Mouse (Mus musculus): ENCODE data around the gene Clec11a.

DNA sequence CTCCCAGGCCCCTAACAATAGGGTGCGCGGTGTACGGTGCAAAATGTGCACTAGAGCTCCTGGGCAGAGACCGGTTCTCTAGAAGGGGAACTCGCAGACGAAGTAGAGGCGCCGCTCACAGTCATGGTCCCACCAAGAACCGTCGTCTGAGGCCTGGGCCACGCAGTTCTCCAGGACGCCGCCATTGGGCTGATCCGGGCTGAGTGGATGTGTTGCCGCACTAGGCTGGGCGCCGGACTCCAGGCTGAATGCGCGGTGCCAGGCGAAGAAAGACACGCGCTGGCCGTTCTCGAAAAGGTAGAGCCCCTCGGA lies 2.3 kb downstream of the Clec11a start:
- TF ChIP-seq GATA1 (IDR thresholded peaks at IDR 0.05; ENCODE audit: borderline replicate concordance, low read length) (no peak), FLI1 (IDR thresholded peaks at IDR 0.05; ENCODE audit: low read length) (no peak)

Data from megakaryocyte, embryonic 14.5 days (primary cell).